Mouse (Mus musculus) C2C12 (cell line): ENCODE measurements around the gene Zbtb11. TPM values are rescaled to one million over a fixed set of nuclear protein-coding genes. Genes with fewer than 3 reads are reported as not detected.
"Not testable (repeated sequence)": the region's sequence is repeated elsewhere in the genome, so short reads cannot be mapped to it uniquely, and the experiment has no call there.

ENCODE experiments used
- H3K27me3 ChIP-seq: one replicate; pipeline ENCODE4 v1.6.1; 2011; ENCODE audit not compliant: control insufficient read depth, insufficient read depth, insufficient read length
- H3K36me3 ChIP-seq: one replicate; pipeline ENCODE4 v1.6.1; 2011; ENCODE audit not compliant: control insufficient read depth, insufficient read depth
- H3K4me3 ChIP-seq: one replicate; pipeline ENCODE4 v1.5.1; 2011; ENCODE audit warnings: mild to moderate bottlenecking, control low read depth; ENCODE audit not compliant: poor library complexity, insufficient read depth, severe bottlenecking
- H3K79me2 ChIP-seq: one replicate; pipeline ENCODE4 v1.6.1; 2011; ENCODE audit not compliant: control insufficient read depth, insufficient read depth
- H3K79me3 ChIP-seq: one replicate; pipeline ENCODE4 v1.6.1; 2011; ENCODE audit warnings: low read depth, control low read depth
- H3ac ChIP-seq: one replicate; pipeline ENCODE3; 2011; ENCODE audit warnings: low read depth; ENCODE audit not compliant: control insufficient read depth, insufficient read length
- CEBPB ChIP-seq: IDR thresholded peaks from one replicate; pipeline ENCODE4 v1.6.1; 2011; ENCODE audit warnings: low read depth, mild to moderate bottlenecking, control low read depth, moderate library complexity
- CTCF ChIP-seq: IDR thresholded peaks from one replicate; pipeline ENCODE4 v1.5.1; 2011; ENCODE audit not compliant: control insufficient read depth, insufficient read depth, insufficient read length
- FOSL1 ChIP-seq: IDR thresholded peaks from one replicate; pipeline ENCODE4 v1.8.0; 2011; ENCODE audit warnings: mild to moderate bottlenecking, low read length; ENCODE audit not compliant: poor library complexity, insufficient read depth, severe bottlenecking
- MAX ChIP-seq: IDR thresholded peaks from one replicate; pipeline ENCODE4 v1.6.1; 2011; ENCODE audit warnings: mild to moderate bottlenecking, control low read depth
- MYOD1 ChIP-seq: IDR thresholded peaks from one replicate; pipeline ENCODE4 v1.6.1; 2011; ENCODE audit warnings: low read depth; ENCODE audit not compliant: control insufficient read depth, insufficient read length
- MYOG ChIP-seq: IDR thresholded peaks from one replicate; pipeline ENCODE4 v1.6.1; 2011; ENCODE audit not compliant: control insufficient read depth, insufficient read length; ENCODE audit errors: extremely low read depth
- USF1 ChIP-seq: IDR thresholded peaks from one replicate; pipeline ENCODE4 v1.6.1; 2011; ENCODE audit warnings: low read depth, mild to moderate bottlenecking, control low read depth, moderate library complexity
- polyA plus RNA-seq: library from polyadenylated mRNA; unstranded; fragments of >200 nt; fragmentation: generic; extraction: Trizol; gene quantifications from one replicate; pipeline ENCODE4 v1.2.1, GENCODE M21; 2012; ENCODE audit warnings: missing spikeins

The Zbtb11 gene
- polyA plus RNA-seq, 1 experiment, result 3.6 TPM

DNA sequence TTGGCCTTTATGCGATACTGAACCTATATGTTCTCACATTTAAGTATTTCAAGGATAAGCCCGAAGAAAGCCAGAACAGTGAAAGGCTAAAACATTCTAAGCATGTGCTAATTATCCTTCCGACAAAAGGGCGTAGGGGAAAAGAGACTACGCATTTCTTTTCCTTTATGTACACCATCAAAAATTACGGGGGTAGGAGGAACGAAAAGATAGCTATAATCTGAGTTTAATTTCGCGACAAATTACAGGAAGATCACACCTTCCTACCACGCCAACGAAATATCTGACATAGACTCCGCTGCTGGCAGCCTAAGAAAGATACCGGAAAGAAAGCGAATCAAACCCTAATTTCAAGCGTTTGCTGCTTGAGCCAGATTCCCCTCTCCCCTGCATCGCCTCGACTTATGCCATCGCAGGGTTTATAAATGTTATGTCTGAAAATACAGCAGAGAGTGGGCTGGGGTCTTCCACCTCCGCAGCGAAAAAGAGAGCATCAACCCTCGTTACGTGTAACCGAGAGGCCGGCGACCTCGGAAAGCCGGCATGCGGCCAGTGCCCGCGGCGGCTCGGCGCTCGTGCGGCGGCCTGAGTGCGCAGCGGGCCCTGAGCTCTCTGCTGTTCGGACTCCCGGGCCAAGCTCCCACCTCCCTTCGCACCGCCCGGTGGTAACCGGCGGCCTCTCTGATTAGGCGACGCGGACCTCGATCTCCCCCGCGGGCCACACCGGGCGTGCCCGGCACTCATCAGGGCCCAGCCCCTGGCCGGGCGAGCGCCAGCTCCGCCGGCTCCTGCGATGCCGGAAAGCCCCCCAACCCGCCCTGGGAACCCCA lies 55.3 kb downstream of the Zbtb11 start:
- Histone ChIP-seq H3K79me3 (peaks cover 70% of the 10 kb centered on the region), H3K36me3 (peaks cover 49% of the 10 kb centered on the region)

DNA sequence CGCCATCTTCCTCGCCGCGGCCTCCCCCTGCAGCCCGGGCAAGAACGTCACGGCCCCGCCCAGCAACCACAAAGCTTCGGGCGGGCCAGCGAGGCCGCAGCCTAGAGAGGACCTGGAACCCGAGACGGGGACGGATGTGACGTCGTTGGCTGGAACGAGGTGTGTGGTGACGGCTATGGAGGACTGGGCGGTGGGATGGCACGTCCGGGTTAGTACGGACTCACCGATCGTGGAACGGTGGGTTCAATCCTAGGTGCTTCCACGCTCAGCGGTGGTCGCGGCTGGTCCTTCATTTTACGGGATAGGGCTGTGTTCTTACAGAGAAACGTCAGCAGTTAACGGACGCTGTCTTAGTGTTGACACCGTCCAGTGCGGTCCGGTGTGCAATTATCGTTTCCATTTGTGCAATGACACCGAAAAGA lies 56.0 kb downstream of the Zbtb11 start, which contains the start of gene Pcnp:
Gene Pcnp, minus strand, starts transcription at position 79 of the 422 bp plus-strand sequence.
- TF ChIP-seq USF1, result no peak
- TF ChIP-seq MYOG, result no peak
- TF ChIP-seq MAX, result no peak
- TF ChIP-seq CTCF, result no peak
- TF ChIP-seq MYOD1, result no peak
- no peak for TF ChIP-seq CEBPB
- TF ChIP-seq FOSL1, result no peak
- Histone ChIP-seq H3K79me2 (peaks cover 79% of the 10 kb centered on the region), H3K36me3 (peaks cover 50% of the 10 kb centered on the region), H3ac (peak within 1 kb of the TSS; percentile 97), H3K27me3 (no peaks in the 10 kb centered on the region), H3K4me3 (peak within 1 kb of the TSS; percentile 87), H3K79me3 (peaks cover 71% of the 10 kb centered on the region)

More for the DNA sequence above, 55.3 kb downstream of the Zbtb11 start:
- Histone ChIP-seq H3K4me3 (peak overlapping the region; percentile 87), H3ac (peak overlapping the region; percentile 97), H3K79me2 (peaks cover 79% of the 10 kb centered on the region), H3K27me3 (no peaks in the 10 kb centered on the region)
- TF ChIP-seq MAX (peak; percentile 21), MYOG (no peak), CEBPB (no peak)

DNA sequence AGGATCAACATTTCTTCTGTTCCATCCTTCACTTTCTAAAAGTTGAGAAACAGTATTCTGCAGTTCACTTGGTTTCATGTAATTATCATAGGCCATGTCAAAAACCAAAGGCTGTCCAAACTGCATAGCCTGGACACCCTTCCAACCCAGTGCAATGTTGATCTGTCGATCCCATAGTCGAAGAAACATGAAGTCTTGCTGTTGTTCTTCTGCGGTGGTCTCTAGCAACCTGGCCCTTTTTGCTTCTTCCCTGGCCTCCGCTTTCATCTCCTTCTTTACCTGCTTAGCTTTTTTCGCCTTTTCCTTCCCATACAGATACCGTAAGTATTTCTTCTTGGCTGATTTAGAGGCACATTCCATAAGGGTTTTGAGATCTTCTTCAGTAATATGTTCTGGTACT lies 60.9 kb downstream of the Zbtb11 start:
- Histone ChIP-seq H3ac (no peak overlapping the region), H3K27me3 (no peaks in the 10 kb centered on the region)
- TF ChIP-seq USF1 (no peak), CTCF (no peak), MYOG (no peak), FOSL1 (no peak), MAX (no peak), CEBPB (no peak), MYOD1 (no peak)

DNA sequence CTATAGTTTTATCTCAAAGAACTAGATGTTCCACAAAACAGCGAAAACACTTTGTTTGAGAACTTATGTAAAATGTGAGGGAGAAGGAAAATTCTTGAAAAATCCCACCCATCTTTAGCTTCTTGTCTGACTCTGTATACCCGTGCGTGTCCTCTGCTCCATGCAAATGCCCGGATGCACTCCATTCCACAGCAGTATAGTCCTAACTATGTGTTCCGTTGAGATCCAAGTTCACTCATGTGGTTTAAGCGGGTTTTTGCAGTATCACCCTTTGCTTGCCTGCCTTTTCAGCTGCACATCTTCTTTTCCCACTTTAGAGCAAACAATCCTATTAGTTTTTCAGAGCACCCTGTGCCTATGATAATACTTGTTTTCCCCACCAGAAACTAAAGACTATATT lies 62.8 kb downstream of the Zbtb11 start:
- Histone ChIP-seq H3K79me2 (peaks cover 53% of the 10 kb centered on the region), H3K4me3 (peak overlapping the region; percentile 89), H3ac (peak overlapping the region; percentile 70), H3K79me3 (peaks cover 53% of the 10 kb centered on the region), H3K36me3 (peaks cover 39% of the 10 kb centered on the region), H3K27me3 (no peaks in the 10 kb centered on the region)
- TF ChIP-seq FOSL1, result no peak
- TF ChIP-seq USF1, result no peak
- TF ChIP-seq CEBPB, result no peak
- no peak for TF ChIP-seq CTCF

More for the DNA sequence above, 60.9 kb downstream of the Zbtb11 start:
- peaks cover 53% of the 10 kb centered on the region for H3K79me3 ChIP-seq
- peaks cover 39% of the 10 kb centered on the region for H3K36me3 ChIP-seq
- no peak overlapping the region for H3K4me3 ChIP-seq
- H3K79me2 ChIP-seq, result peaks cover 60% of the 10 kb centered on the region

DNA sequence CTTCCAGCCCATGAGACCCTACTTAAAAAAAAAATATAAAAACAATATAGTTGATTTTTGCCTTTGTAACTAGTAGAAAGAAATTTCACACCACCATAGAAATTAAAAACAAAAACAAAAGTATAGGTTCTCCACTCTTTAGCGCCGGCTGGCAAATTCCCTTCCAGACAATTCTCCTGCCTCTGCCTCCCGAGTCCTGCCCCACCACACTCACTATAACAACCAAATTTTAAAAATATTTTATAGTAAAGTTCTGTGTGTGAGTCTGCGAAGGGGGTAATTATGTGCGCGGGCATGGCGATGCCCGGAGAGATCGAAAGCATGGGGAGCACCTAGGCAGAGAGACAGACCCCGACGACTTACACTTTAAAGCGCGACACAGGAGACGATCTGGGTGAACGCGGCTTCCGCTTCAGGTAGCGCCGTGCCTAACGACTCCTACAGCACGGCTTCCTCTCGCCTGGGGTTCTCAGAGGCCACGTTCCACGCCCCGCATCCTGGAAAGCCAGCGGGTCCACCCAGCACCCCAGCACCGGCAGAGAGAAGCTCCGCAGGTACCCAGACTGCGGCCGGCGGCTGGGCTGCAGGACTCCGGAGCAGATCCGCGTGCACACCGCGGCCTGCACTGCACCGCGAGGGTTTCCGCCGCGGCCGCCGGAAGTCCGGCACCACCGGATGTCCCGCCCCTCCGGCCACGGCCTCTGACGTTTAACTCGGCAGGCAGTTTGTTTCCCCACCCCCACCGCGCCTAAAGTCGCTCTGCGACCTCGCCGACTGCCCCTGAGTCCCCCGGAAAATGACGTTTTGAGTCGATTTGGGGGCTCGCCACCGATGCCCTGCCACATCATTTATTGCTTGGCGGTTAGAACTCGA lies 63.7 kb downstream of the Zbtb11 start, which contains the start of gene Trmt10c:
Gene Trmt10c, minus strand, starts transcription at position 682 of the 873 bp plus-strand sequence.
- H3K36me3 ChIP-seq, result peaks cover 34% of the 10 kb centered on the region
- H3K79me2 ChIP-seq, result peaks cover 53% of the 10 kb centered on the region
- TF ChIP-seq USF1 (no peak), MAX (peak; percentile 70), CTCF (no peak)
- H3K79me3 ChIP-seq, result peaks cover 48% of the 10 kb centered on the region
- peak within 1 kb of the TSS; percentile 85 for H3ac ChIP-seq
- H3K4me3 ChIP-seq, result peak within 1 kb of the TSS; percentile 89
- H3K27me3 ChIP-seq, result no peaks in the 10 kb centered on the region

DNA sequence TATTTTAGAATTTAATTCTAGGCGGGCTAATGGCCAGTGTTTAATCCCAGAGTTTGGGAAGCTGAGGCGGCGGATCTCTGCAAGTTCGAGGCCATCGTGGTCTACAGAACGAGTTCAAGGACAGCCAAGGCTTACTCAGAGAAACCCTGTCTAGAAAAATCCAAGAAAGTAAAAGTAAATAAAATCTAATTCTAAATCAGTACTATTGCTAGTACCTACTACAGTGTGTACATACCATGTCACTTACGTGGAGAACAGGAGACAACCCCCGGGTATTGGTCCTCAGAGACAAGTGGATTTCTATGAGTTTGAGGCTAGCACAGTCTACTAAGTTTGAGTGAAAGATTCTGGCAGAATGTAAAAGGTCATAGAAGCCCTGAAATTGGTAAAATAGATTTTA lies 64.4 kb downstream of the Zbtb11 start:
- Histone ChIP-seq H3K4me3 (peak overlapping the region; percentile 89), H3K79me3 (peaks cover 42% of the 10 kb centered on the region)
- TF ChIP-seq CTCF (no peak), MYOD1 (no peak), MAX (no peak), MYOG (no peak), FOSL1 (no peak), CEBPB (no peak), USF1 (no peak)

DNA sequence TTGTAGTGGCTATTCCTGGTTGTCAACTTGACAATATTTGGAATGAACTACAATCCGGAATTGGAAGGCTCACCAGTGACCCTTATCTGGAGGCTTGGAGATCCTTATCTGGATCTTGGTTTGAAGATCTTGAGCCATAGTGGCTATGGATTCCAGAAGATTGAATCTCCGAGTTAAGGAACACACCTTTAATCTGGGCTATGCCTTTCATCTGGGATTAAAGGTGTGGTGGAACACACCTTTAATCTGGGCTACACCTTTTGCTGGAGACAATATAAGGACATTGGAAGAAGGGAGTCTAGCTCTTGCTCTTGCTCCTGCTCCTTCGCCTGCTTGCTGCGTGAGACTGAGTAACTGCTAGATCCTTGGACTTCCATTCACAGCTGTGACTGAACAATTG lies 74.4 kb downstream of the Zbtb11 start, which contains the start of gene Senp7:
Gene Senp7, plus strand, starts transcription at position 301 of the 400 bp plus-strand sequence.
- H3K4me3 ChIP-seq, H3ac ChIP-seq, H3K27me3 ChIP-seq, H3K79me3 ChIP-seq, H3K79me2 ChIP-seq, H3K36me3 ChIP-seq: not testable (repeated sequence)

More for the DNA sequence above, 64.4 kb downstream of the Zbtb11 start:
- Histone ChIP-seq H3K79me2 (peaks cover 46% of the 10 kb centered on the region), H3K27me3 (no peaks in the 10 kb centered on the region), H3K36me3 (peaks cover 28% of the 10 kb centered on the region), H3ac (peak overlapping the region; percentile 60)
